Mouse (Mus musculus) MEL (cell line): ENCODE measurements around the gene Muc2.

Source experiments
- ETS1 ChIP-seq: IDR thresholded peaks from 2 replicates; pipeline ENCODE4 v1.6.1; 2012; ENCODE audit warnings: low read depth, mild to moderate bottlenecking, inconsistent platforms, low read length, improper control_type of control experiment, moderate library complexity
- KAT2A ChIP-seq: conservative IDR thresholded peaks from 2 replicates; pipeline ENCODE4 v1.6.1; 2012; ENCODE audit warnings: low read depth, low read length, improper control_type of control experiment, inconsistent platforms
- MAFK ChIP-seq: IDR thresholded peaks from 2 replicates; pipeline ENCODE4 v1.6.1; 2011; ENCODE audit warnings: low read depth, mild to moderate bottlenecking, low read length, improper control_type of control experiment, borderline replicate concordance
- MAX ChIP-seq: IDR thresholded peaks from 2 replicates; pipeline ENCODE4 v1.6.1; 2011; ENCODE audit warnings: low read length, improper control_type of control experiment
- MYB ChIP-seq: IDR thresholded peaks from 2 replicates; pipeline ENCODE4 v1.6.1; 2011; ENCODE audit warnings: mild to moderate bottlenecking, low read depth, low read length, improper control_type of control experiment
- POLR2A ChIP-seq, 2 experiments: IDR thresholded peaks; 2 replicates each; pipeline ENCODE4 v1.6.1; 2011 to 2012; ENCODE audit warnings: low read length in 2 of 2, mild to moderate bottlenecking in 2 of 2, control low read depth in 1 of 2, improper control_type of control experiment in 1 of 2, low read depth in 1 of 2, moderate library complexity in 1 of 2; ENCODE audit not compliant: control insufficient read depth in 1 of 2, insufficient read depth in 1 of 2, poor library complexity in 1 of 2
- POLR2AphosphoS2 ChIP-seq: IDR thresholded peaks from 2 replicates; pipeline ENCODE4 v1.6.1; 2011; ENCODE audit warnings: low read length, improper control_type of control experiment
- TAL1 ChIP-seq: IDR thresholded peaks from 2 replicates; pipeline ENCODE4 v1.6.1; 2012; ENCODE audit warnings: mild to moderate bottlenecking, inconsistent platforms, low read length, moderate library complexity, mixed read lengths

DNA sequence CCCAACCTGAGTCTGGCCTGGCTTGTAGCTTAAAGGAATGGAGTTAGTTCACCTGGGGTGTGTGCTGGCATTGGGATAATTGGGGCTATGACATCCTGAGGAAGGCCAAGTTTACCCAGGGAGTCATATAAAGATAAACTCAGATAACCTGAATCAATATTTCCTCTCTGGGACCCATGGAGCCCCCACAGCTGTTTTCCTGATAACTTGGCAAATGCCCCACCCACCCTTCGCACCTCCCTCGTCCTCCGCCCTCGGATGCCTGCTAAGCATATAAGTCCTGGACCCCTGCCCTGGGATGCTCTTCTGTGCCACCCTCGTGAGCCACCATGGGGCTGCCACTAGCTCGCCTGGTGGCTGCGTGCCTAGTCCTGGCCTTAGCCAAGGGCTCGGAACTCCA, at the start of gene Muc2:
- TF ChIP-seq MYB (no peak), MAFK (no peak), TAL1 (no peak), MAX (no peak), POLR2A (IDR thresholded peaks at IDR 0.05; ENCODE audit: control insufficient read depth in 1 of 2, insufficient read depth in 1 of 2, low read depth in 1 of 2, low read length in 2 of 2, poor library complexity in 1 of 2) (no peak), POLR2AphosphoS2 (no peak), KAT2A (no peak), ETS1 (no peak)
